Mouse (Mus musculus): ENCODE results near the gene Arhgap24. TPM values are rescaled to one million over a fixed set of nuclear protein-coding genes. Genes with fewer than 3 reads are reported as not detected.

Arhgap24 gene
- polyA plus RNA-seq, 1 experiment = 4.2 TPM

GRCm38 (mm10) chr5:102509381-102509780, 28.2 kb downstream of the Arhgap24 start:
- Histone ChIP-seq H3K36me3 (ENCODE audit: control insufficient read depth, insufficient read depth, low read length) (no peaks in the 10 kb centered on the region), H3K27ac (ENCODE audit: insufficient read depth, low read length) (no peak overlapping the region), H3K4me3 (ENCODE audit: extremely low read depth, insufficient read depth, insufficient read length) (no peak overlapping the region), H3K27me3 (ENCODE audit: control insufficient read depth, insufficient read depth, low read length) (no peaks in the 10 kb centered on the region), H3K4me1 (ENCODE audit: control insufficient read depth, insufficient read depth, insufficient read length) (no peaks in the 10 kb centered on the region; the same call in 1 of the 2 replicates)
- TF ChIP-seq POLR2A (IDR thresholded peaks at IDR 0.05; ENCODE audit: low read depth, low read length) = no peak
- no peak for TF ChIP-seq CTCF (IDR thresholded peaks at IDR 0.05; ENCODE audit: extremely low read depth, insufficient read depth, insufficient read length, insufficient replicate concordance)
- no peak for DNase-seq (ENCODE audit: low read depth in 1 of 2, low spot score in 2 of 2)
- WGBS = 66% methylated on average over 2 of the region's 2 CpGs

DNA sequence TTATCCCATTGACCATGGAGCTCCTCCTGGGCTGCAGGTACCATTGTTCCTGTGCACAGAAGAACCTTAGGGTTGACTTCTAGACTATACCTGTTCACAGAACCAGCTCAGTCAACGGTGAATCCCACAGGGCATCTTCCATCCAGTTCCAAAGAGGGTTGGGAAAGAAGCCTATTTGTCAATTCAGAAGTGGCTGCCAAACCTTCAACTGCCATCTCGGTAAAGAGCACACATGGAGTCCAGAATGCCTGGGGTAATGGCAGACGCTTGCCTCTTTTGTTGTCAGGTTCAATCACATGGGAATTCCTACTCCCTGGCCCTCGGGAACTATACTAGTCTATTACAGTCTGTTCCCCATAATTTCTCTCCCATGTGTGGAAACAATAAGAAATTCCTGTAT, 30.5 kb downstream of the Arhgap24 start:
- TF ChIP-seq POLR2A (IDR thresholded peaks at IDR 0.05; ENCODE audit: low read depth, low read length) (no peak), CTCF (IDR thresholded peaks at IDR 0.05; ENCODE audit: extremely low read depth, insufficient read depth, insufficient read length, insufficient replicate concordance) (no peak)
- Histone ChIP-seq H3K4me1 (ENCODE audit: control insufficient read depth, insufficient read depth, insufficient read length) (no peaks in the 10 kb centered on the region), H3K27me3 (ENCODE audit: control insufficient read depth, insufficient read depth, low read length) (no peaks in the 10 kb centered on the region), H3K27ac (ENCODE audit: insufficient read depth, low read length) (no peak overlapping the region), H3K36me3 (ENCODE audit: control insufficient read depth, insufficient read depth, low read length) (no peaks in the 10 kb centered on the region), H3K4me3 (ENCODE audit: extremely low read depth, insufficient read depth, insufficient read length) (no peak overlapping the region)
- no peak for DNase-seq (ENCODE audit: low read depth in 1 of 2, low spot score in 2 of 2)
- 83% methylated on average over 4 of the region's 4 CpGs for WGBS

GRCm38 (mm10) chr5:102515496-102515895, 34.3 kb downstream of the Arhgap24 start:
- TF ChIP-seq POLR2A (IDR thresholded peaks at IDR 0.05; ENCODE audit: low read depth, low read length) (no peak), CTCF (IDR thresholded peaks at IDR 0.05; ENCODE audit: extremely low read depth, insufficient read depth, insufficient read length, insufficient replicate concordance) (no peak)
- 89% methylated on average over 7 of the region's 7 CpGs for WGBS
- Histone ChIP-seq H3K27ac (ENCODE audit: insufficient read depth, low read length) (no peak overlapping the region), H3K4me3 (ENCODE audit: extremely low read depth, insufficient read depth, insufficient read length) (no peak overlapping the region), H3K36me3 (ENCODE audit: control insufficient read depth, insufficient read depth, low read length) (no peaks in the 10 kb centered on the region), H3K27me3 (ENCODE audit: control insufficient read depth, insufficient read depth, low read length) (no peaks in the 10 kb centered on the region), H3K4me1 (ENCODE audit: control insufficient read depth, insufficient read depth, insufficient read length) (no peaks in the 10 kb centered on the region)
- no peak for DNase-seq (ENCODE audit: low read depth in 1 of 2, low spot score in 2 of 2)

GRCm38 (mm10) chr5:102520506-102520905, 39.3 kb downstream of the Arhgap24 start:
- DNase-seq (ENCODE audit: low read depth in 1 of 2, low spot score in 2 of 2) = no peak
- Histone ChIP-seq H3K4me1 (ENCODE audit: control insufficient read depth, insufficient read depth, insufficient read length) (no peaks in the 10 kb centered on the region), H3K27ac (ENCODE audit: insufficient read depth, low read length) (no peak overlapping the region), H3K27me3 (ENCODE audit: control insufficient read depth, insufficient read depth, low read length) (no peaks in the 10 kb centered on the region), H3K36me3 (ENCODE audit: control insufficient read depth, insufficient read depth, low read length) (no peaks in the 10 kb centered on the region), H3K4me3 (ENCODE audit: extremely low read depth, insufficient read depth, insufficient read length) (no peak overlapping the region)
- 72% methylated on average over 1 of the region's 1 CpGs for WGBS
- TF ChIP-seq POLR2A (IDR thresholded peaks at IDR 0.05; ENCODE audit: low read depth, low read length) (no peak), CTCF (IDR thresholded peaks at IDR 0.05; ENCODE audit: extremely low read depth, insufficient read depth, insufficient read length, insufficient replicate concordance) (no peak)

DNA sequence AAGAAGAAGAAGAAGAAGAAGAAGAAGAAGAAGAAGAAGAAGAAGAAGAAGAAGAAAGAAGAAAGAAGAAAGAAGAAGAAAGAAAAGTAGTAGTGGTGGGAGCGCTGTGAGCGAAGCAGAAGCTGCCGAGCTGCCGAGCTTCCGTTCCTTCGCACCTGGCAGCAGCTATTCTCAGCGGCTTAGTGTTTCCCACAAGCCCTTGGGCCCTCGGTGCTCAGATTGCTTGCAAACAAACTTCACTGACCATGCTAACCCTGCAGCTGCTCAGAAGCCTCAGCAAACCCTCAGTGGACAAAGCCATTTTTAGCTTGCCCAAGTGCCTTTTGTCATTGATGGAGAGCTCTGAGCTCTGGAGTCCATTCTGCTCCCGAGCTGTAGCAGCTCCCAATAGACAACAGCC, 54.1 kb downstream of the Arhgap24 start:
- H3K36me3 ChIP-seq (ENCODE audit: control insufficient read depth, insufficient read depth, low read length) = no peaks in the 10 kb centered on the region
- no peak overlapping the region for H3K27ac ChIP-seq (ENCODE audit: insufficient read depth, low read length)

DNA sequence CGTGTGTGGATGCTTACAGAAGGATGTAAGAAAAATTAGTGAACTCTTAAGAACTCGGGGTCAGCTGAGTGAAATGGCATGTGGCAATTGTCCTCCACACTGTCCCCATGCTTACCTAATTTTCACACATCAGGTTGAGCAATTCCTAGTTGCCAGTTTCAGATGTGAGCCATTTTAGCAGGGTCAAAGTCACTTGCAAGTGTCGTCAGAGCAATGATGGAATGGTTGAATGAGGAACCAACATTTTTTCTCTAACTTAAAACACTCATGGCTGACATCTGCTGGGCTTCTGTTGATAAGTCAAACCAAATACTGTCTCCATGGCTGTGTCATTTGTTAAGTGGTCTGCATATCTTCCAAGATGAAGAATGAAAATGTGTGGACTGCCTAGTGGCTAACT, 56.6 kb downstream of the Arhgap24 start:
- WGBS = 58% methylated on average over 3 of the region's 3 CpGs
- DNase-seq (ENCODE audit: low read depth in 1 of 2, low spot score in 2 of 2) = no peak
- H3K27ac ChIP-seq (ENCODE audit: insufficient read depth, low read length) = no peak overlapping the region
- no peak overlapping the region for H3K4me3 ChIP-seq (ENCODE audit: extremely low read depth, insufficient read depth, insufficient read length)
- H3K4me1 ChIP-seq (ENCODE audit: control insufficient read depth, insufficient read depth, insufficient read length) = no peaks in the 10 kb centered on the region
- H3K36me3 ChIP-seq (ENCODE audit: control insufficient read depth, insufficient read depth, low read length) = no peaks in the 10 kb centered on the region
- H3K27me3 ChIP-seq (ENCODE audit: control insufficient read depth, insufficient read depth, low read length) = no peaks in the 10 kb centered on the region
- no peak for TF ChIP-seq CTCF (IDR thresholded peaks at IDR 0.05; ENCODE audit: extremely low read depth, insufficient read depth, insufficient read length, insufficient replicate concordance)
- TF ChIP-seq POLR2A (IDR thresholded peaks at IDR 0.05; ENCODE audit: low read depth, low read length) = no peak

More for the DNA sequence above, 54.1 kb downstream of the Arhgap24 start:
- no peak for TF ChIP-seq CTCF (IDR thresholded peaks at IDR 0.05; ENCODE audit: extremely low read depth, insufficient read depth, insufficient read length, insufficient replicate concordance)
- no peak for TF ChIP-seq POLR2A (IDR thresholded peaks at IDR 0.05; ENCODE audit: low read depth, low read length)
- WGBS = 83% methylated on average over 9 of the region's 9 CpGs
- Histone ChIP-seq H3K4me1 (ENCODE audit: control insufficient read depth, insufficient read depth, insufficient read length) (no peaks in the 10 kb centered on the region), H3K4me3 (ENCODE audit: extremely low read depth, insufficient read depth, insufficient read length) (no peak overlapping the region), H3K27me3 (ENCODE audit: control insufficient read depth, insufficient read depth, low read length) (no peaks in the 10 kb centered on the region)
- no peak for DNase-seq (ENCODE audit: low read depth in 1 of 2, low spot score in 2 of 2)

- H3K4me1 ChIP-seq (ENCODE audit: control insufficient read depth, insufficient read depth, insufficient read length) = no peaks in the 10 kb centered on the region
- no peaks in the 10 kb centered on the region for H3K27me3 ChIP-seq (ENCODE audit: control insufficient read depth, insufficient read depth, low read length)
- WGBS = 97% methylated on average over 4 of the region's 4 CpGs
- DNase-seq (ENCODE audit: low read depth in 1 of 2, low spot score in 2 of 2) = no peak
- no peak overlapping the region for H3K4me3 ChIP-seq (ENCODE audit: extremely low read depth, insufficient read depth, insufficient read length)
- H3K36me3 ChIP-seq (ENCODE audit: control insufficient read depth, insufficient read depth, low read length) = no peaks in the 10 kb centered on the region
- no peak overlapping the region for H3K27ac ChIP-seq (ENCODE audit: insufficient read depth, low read length)
- TF ChIP-seq POLR2A (IDR thresholded peaks at IDR 0.05; ENCODE audit: low read depth, low read length) (no peak), CTCF (IDR thresholded peaks at IDR 0.05; ENCODE audit: extremely low read depth, insufficient read depth, insufficient read length, insufficient replicate concordance) (no peak)
Observed at GRCm38 (mm10) chr5:102546296-102546695, 65.1 kb downstream of the Arhgap24 start.

All from spleen, adult 2 months (tissue).